Mouse (Mus musculus) CH12.LX (cell line): ENCODE measurements around the gene Mea1. TPM values are rescaled to one million over a fixed set of nuclear protein-coding genes. Genes with fewer than 3 reads are reported as not detected.

ENCODE experiments used
- DNase-seq: peaks from one replicate; pipeline ENCODE4 v3.0.0-alpha.2; 2013; ENCODE audit errors: extremely low read depth
- H3K27ac ChIP-seq: 2 replicates; pipeline ENCODE4 v1.5.1; 2012; ENCODE audit warnings: low read depth, mild to moderate bottlenecking, control low read depth, moderate library complexity; ENCODE audit not compliant: insufficient read depth
- H3K27me3 ChIP-seq: replicated peaks from 2 replicates; pipeline ENCODE3; 2012; ENCODE audit warnings: inconsistent platforms
- H3K36me3 ChIP-seq, 2 experiments: replicated peaks in 1 of 2; 2 replicates each; pipeline versions ENCODE3 to v1.6.1; 2012; ENCODE audit warnings: inconsistent platforms in 1 of 2, low read length in 1 of 2, mild to moderate bottlenecking in 1 of 2, mixed read lengths in 1 of 2, moderate library complexity in 1 of 2; ENCODE audit not compliant: control insufficient read depth in 1 of 2, insufficient read depth in 1 of 2
- H3K4me1 ChIP-seq, 2 experiments: 2 replicates each; pipeline ENCODE4 v1.6.1; 2012; ENCODE audit warnings: inconsistent platforms in 1 of 2, moderate library complexity in 1 of 2; ENCODE audit not compliant: insufficient read depth in 2 of 2, control insufficient read depth in 1 of 2
- H3K4me2 ChIP-seq: 2 replicates; pipeline ENCODE4 v1.6.1; 2012; ENCODE audit warnings: low read depth, mild to moderate bottlenecking, control low read depth; ENCODE audit not compliant: poor library complexity, insufficient read depth, severe bottlenecking
- H3K4me3 ChIP-seq, 3 experiments: fragments of 150-350 bp in 1 of 3; sonication (generic) in 1 of 3; replicated peaks in 1 of 3; 2 replicates each; pipeline versions ENCODE3 to v1.5.1; 2011 to 2012; ENCODE audit warnings: low read depth in 2 of 3, low read length in 2 of 3, mild to moderate bottlenecking in 2 of 3, moderate library complexity in 2 of 3, control low read depth in 1 of 3, improper control_type of control experiment in 1 of 3, inconsistent platforms in 1 of 3, mixed read lengths in 1 of 3; ENCODE audit not compliant: poor library complexity in 1 of 3
- H3K79me2 ChIP-seq: replicated peaks from 2 replicates; pipeline ENCODE4 v1.6.1; 2012; ENCODE audit warnings: mild to moderate bottlenecking, moderate library complexity; ENCODE audit not compliant: control insufficient read depth, poor library complexity, insufficient read depth, severe bottlenecking; ENCODE audit errors: extremely low read depth
- H3K9ac ChIP-seq: 2 replicates; pipeline ENCODE4 v1.6.1; 2012; ENCODE audit warnings: low read depth, mild to moderate bottlenecking, control low read depth, moderate library complexity; ENCODE audit not compliant: insufficient read depth
- H3K9me3 ChIP-seq: replicated peaks from 2 replicates; pipeline ENCODE3; 2012; ENCODE audit warnings: low read length, inconsistent platforms, mixed read lengths
- CTCF ChIP-seq, 2 experiments: IDR thresholded peaks in 1 of 2; conservative IDR thresholded peaks in 1 of 2; 2 replicates each; pipeline ENCODE4 v1.5.1; 2011 to 2012; ENCODE audit warnings: low read depth in 2 of 2, low read length in 2 of 2, improper control_type of control experiment in 1 of 2, inconsistent platforms in 1 of 2, mild to moderate bottlenecking in 1 of 2, moderate library complexity in 1 of 2
- ELF1 ChIP-seq: IDR thresholded peaks from 2 replicates; pipeline ENCODE4 v1.6.1; 2014; ENCODE audit warnings: low read depth, mild to moderate bottlenecking, inconsistent platforms, low read length, improper control_type of control experiment
- EP300 ChIP-seq: IDR thresholded peaks from 2 replicates; pipeline ENCODE4 v1.6.1; 2011; ENCODE audit warnings: low read length, improper control_type of control experiment
- GABPA ChIP-seq: IDR thresholded peaks from 2 replicates; pipeline ENCODE4 v1.6.1; 2012; ENCODE audit warnings: low read depth, low read length, improper control_type of control experiment, inconsistent platforms; ENCODE audit not compliant: insufficient replicate concordance
- IRF4 ChIP-seq: IDR thresholded peaks from 2 replicates; pipeline ENCODE4 v1.6.1; 2014; ENCODE audit warnings: low read depth, mild to moderate bottlenecking, inconsistent platforms, low read length, improper control_type of control experiment
- JUN ChIP-seq: IDR thresholded peaks from 2 replicates; pipeline ENCODE4 v1.6.1; 2011; ENCODE audit warnings: low read depth, mild to moderate bottlenecking, low read length, improper control_type of control experiment, moderate library complexity; ENCODE audit not compliant: insufficient read depth
- MAFK ChIP-seq: IDR thresholded peaks from 2 replicates; pipeline ENCODE4 v1.6.1; 2011; ENCODE audit warnings: low read length, improper control_type of control experiment; ENCODE audit not compliant: insufficient replicate concordance
- MAX ChIP-seq: IDR thresholded peaks from 2 replicates; pipeline ENCODE4 v1.6.1; 2011; ENCODE audit warnings: low read length, improper control_type of control experiment
- MAZ ChIP-seq: IDR thresholded peaks from 2 replicates; pipeline ENCODE4 v1.6.1; 2012; ENCODE audit warnings: low read depth, mild to moderate bottlenecking, inconsistent platforms, low read length, improper control_type of control experiment, moderate library complexity
- MXI1 ChIP-seq: IDR thresholded peaks from 2 replicates; pipeline ENCODE4 v1.6.1; 2011; ENCODE audit warnings: mild to moderate bottlenecking, low read depth, low read length, improper control_type of control experiment
- MYC ChIP-seq: IDR thresholded peaks from 2 replicates; pipeline ENCODE4 v1.6.1; 2011; ENCODE audit warnings: low read depth, mild to moderate bottlenecking, improper control_type of control experiment, low read length
- NELFE ChIP-seq: IDR thresholded peaks from 2 replicates; pipeline ENCODE4 v1.6.1; 2011; ENCODE audit warnings: low read depth, low read length, improper control_type of control experiment
- POLR2A ChIP-seq: IDR thresholded peaks from 2 replicates; pipeline ENCODE4 v1.6.1; 2011; ENCODE audit warnings: low read depth, mild to moderate bottlenecking, improper control_type of control experiment, low read length
- RCOR1 ChIP-seq: conservative IDR thresholded peaks from 2 replicates; pipeline ENCODE4 v1.6.1; 2012; ENCODE audit warnings: low read depth, mild to moderate bottlenecking, inconsistent platforms, low read length, improper control_type of control experiment
- SMC3 ChIP-seq: IDR thresholded peaks from 2 replicates; pipeline ENCODE4 v1.6.1; 2011; ENCODE audit warnings: low read depth, low read length, improper control_type of control experiment
- UBTF ChIP-seq: IDR thresholded peaks from 2 replicates; pipeline ENCODE4 v1.6.1; 2012; ENCODE audit warnings: low read depth, mild to moderate bottlenecking, inconsistent platforms, low read length, improper control_type of control experiment, moderate library complexity
- ZKSCAN1 ChIP-seq: IDR thresholded peaks from 2 replicates; pipeline ENCODE4 v1.6.1; 2012; ENCODE audit warnings: low read depth, inconsistent platforms, low read length, improper control_type of control experiment, borderline replicate concordance
- ZMIZ1 ChIP-seq: IDR thresholded peaks from 2 replicates; pipeline ENCODE4 v1.6.1; 2012; ENCODE audit warnings: low read depth, mild to moderate bottlenecking, inconsistent platforms, low read length, improper control_type of control experiment
- dilution Hi-C: fragments of 300-500 bp; cut with MboI; formaldehyde crosslinking; loops from 2 replicates; pipeline ENCODE4 v1.14.3; 2020; ENCODE audit warnings: low sequenced_read_pairs; ENCODE audit not compliant: extremely low pct_unique_long_range_greater_than_20kb, extremely low pct_ligation_motif_present
- in situ Hi-C: fragments of 300-500 bp; cut with MboI; formaldehyde crosslinking; loops from 3 replicates; pipeline ENCODE4 v1.14.3; 2019; ENCODE audit warnings: low sequenced_read_pairs, low pct_ligation_motif_present, low pct_unique_long_range_greater_than_20kb, mixed read lengths
- polyA plus RNA-seq: library from polyadenylated mRNA; unstranded; fragments of >175 nt; gene quantifications from 2 replicates; pipeline ENCODE4 v1.2.1, GENCODE M21; 2012; ENCODE audit warnings: low read depth; ENCODE audit not compliant: insufficient read length
- total RNA-seq, 2 experiments: library from RNA; depleted of rRNA; stranded (reverse); fragments of 300-350 nt in 1 of 2; fragments of >200 nt in 1 of 2; gene quantifications; 2 replicates each; pipeline ENCODE4 v1.2.3; 2012 to 2014

Gene Mea1
- total and polyA plus RNA-seq, 3 experiments: 68.3 to 106 (median 86.1) TPM

GRCm38 (mm10) chr17:46702100-46702499, 23.5 kb downstream of the Mea1 start:
- Histone ChIP-seq H3K4me2 (no peak overlapping the region), H3K4me1 (peaks cover 11 to 31% of the 10 kb centered on the region in 2 experiments), H3K27ac (no peak overlapping the region), H3K27me3 (no peaks in the 10 kb centered on the region), H3K36me3 (peaks cover 8 to 49% of the 10 kb centered on the region in 2 experiments), H3K9ac (no peak overlapping the region), H3K79me2 (peaks cover 12% of the 10 kb centered on the region), H3K9me3 (no peaks in the 10 kb centered on the region), H3K4me3 (no peak overlapping the region)
- dilution Hi-C loops: no loop called here
- in situ Hi-C loops: no loop called here
- no peak for DNase-seq
- TF ChIP-seq ZKSCAN1 (no peak), RCOR1 (no peak), SMC3 (no peak), ZMIZ1 (no peak), ELF1 (no peak), MYC (no peak), MAX (no peak), CTCF (conservative IDR thresholded peaks at IDR 0.05 in 1 of 2, IDR thresholded peaks at IDR 0.05 in 1 of 2; ENCODE audit: low read depth in 2 of 2, low read length in 2 of 2) (no peak), NELFE (no peak), EP300 (no peak), JUN (no peak), MAZ (no peak), UBTF (no peak), IRF4 (no peak), GABPA (no peak), MXI1 (no peak), POLR2A (no peak)

DNA sequence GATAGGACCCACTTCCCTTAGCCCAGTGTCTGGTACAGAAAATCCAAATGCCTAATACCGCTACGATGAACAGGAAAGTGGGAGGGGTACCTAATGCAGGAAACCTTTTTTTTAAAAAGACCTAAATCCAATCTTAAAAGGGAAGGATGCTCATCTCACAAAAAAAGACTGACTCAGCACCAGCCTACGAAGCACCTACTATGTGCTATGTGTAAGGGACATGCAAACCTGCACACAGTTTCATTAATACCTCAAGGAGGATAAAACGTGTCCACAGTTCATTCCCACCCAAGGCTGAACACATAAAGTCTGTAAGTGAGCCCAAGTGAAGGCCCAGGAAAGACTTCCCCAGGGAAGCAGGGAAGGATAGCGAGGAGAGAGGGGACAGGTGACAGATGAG, 23.9 kb downstream of the Mea1 start:
- DNase-seq: no peak
- in situ Hi-C loops: no loop called here
- H3K27ac ChIP-seq: no peak overlapping the region
- no peaks in the 10 kb centered on the region for H3K9me3 ChIP-seq
- no peak overlapping the region for H3K4me3 ChIP-seq
- peaks cover 12% of the 10 kb centered on the region for H3K79me2 ChIP-seq
- dilution Hi-C loops: no loop called here
- peaks cover 8 to 48% of the 10 kb centered on the region in 2 experiments for H3K36me3 ChIP-seq
- H3K27me3 ChIP-seq: no peaks in the 10 kb centered on the region
- TF ChIP-seq ZKSCAN1 (peak; percentile 68), MAFK (no peak), ELF1 (no peak), ZMIZ1 (no peak)
- no peak overlapping the region for H3K9ac ChIP-seq
- peaks cover 11 to 31% of the 10 kb centered on the region in 2 experiments for H3K4me1 ChIP-seq
- no peak overlapping the region for H3K4me2 ChIP-seq
